Mouse (Mus musculus) lung, postnatal 0 days (tissue): Measurements from ENCODE around the gene Ecsit.

Experiments
- CTCF ChIP-seq: IDR thresholded peaks from 2 replicates; pipeline ENCODE4 v1.5.1; 2016; ENCODE audit warnings: antibody characterized with exemption, mild to moderate bottlenecking
- EP300 ChIP-seq: IDR thresholded peaks from 2 replicates; pipeline ENCODE4 v1.6.1; 2016; ENCODE audit warnings: antibody characterized with exemption, mild to moderate bottlenecking, control low read depth

- no peak for TF ChIP-seq CTCF
- no peak; the same call in 1 of the 2 replicates for TF ChIP-seq EP300
These were observed 31.6 kb upstream of the Ecsit start, which contains the start of gene Elof1 for GRCm38 (mm10) chr9:22116740-22117426.
